Mouse (Mus musculus) G1E (cell line): Measurements from ENCODE around the gene Neurl4.

Source experiments
- CTCF ChIP-seq: IDR thresholded peaks from 2 replicates; pipeline ENCODE4 v1.5.1; 2012; ENCODE audit warnings: low read depth, low read length, inconsistent platforms, mixed read lengths
- GATA2 ChIP-seq: IDR thresholded peaks from 2 replicates; pipeline ENCODE4 v1.6.1; 2012; ENCODE audit warnings: low read depth, low read length, inconsistent platforms, borderline replicate concordance
- POLR2AphosphoS5 ChIP-seq: IDR thresholded peaks from 2 replicates; pipeline ENCODE4 v1.6.1; 2012; ENCODE audit warnings: low read depth, low read length, inconsistent platforms; ENCODE audit not compliant: insufficient replicate concordance

DNA sequence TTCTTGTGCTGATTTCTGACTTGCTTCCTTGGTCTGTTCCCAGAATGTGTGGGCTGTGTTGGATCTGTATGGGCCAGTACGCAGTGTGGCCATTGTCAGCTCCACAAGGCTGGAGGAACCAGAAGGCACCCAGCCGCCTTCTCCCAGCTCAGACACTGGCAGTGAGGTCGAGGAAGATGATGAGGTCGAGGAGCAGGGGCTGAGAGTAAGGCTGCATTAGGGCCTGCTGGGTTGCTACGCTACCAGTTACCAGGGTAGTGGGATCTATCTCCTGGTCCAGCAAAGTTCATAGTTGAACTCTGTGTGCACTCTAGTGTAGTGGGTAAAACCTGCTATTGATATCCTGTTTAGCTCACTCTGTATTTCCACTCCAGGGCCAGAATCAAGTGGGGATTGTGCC is 8.3 kb downstream of the Neurl4 start:
- TF ChIP-seq CTCF (no peak), POLR2AphosphoS5 (no peak), GATA2 (no peak)
